Mouse (Mus musculus) gonadal fat pad, adult 2 months (tissue): ENCODE results near the gene Zswim3. TPM values are rescaled to one million over a fixed set of nuclear protein-coding genes. Genes with fewer than 3 reads are reported as not detected.

Source experiments
- DNase-seq: peaks from one replicate; pipeline ENCODE4 v3.0.0-alpha.2; 2012; ENCODE audit warnings: low read depth
- polyA plus RNA-seq: library from polyadenylated mRNA; depleted of rRNA; stranded (reverse); fragments of >200 nt; gene quantifications from 2 replicates; pipeline ENCODE4 v1.2.3, GENCODE M21; 2012

The Zswim3 gene
- polyA plus RNA-seq, 1 experiment, result 3.4 TPM

DNA sequence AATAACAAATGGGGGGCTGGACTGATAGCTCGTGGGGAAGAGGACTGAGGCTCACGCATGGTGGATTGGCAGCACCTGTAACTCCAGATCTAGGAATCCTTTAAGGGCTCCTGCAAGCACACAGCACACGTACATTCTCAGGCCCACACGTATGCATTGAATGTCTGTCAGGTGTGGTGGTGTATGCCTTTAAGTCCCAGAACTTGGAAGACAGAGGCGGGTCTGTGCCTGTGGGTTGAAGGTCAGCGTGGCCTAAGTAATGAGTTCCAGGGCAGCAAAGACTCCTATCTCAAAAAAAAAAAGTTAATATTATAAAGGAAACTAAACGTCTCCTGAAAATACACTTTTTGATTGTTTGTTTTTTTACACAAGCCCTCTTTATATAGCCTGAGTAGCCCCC lies 1.7 kb downstream of the Zswim3 start:
- no peak for DNase-seq

GRCm38 (mm10) chr2:164813557-164813956 lies 8.7 kb downstream of the Zswim3 start:
- no peak for DNase-seq

DNA sequence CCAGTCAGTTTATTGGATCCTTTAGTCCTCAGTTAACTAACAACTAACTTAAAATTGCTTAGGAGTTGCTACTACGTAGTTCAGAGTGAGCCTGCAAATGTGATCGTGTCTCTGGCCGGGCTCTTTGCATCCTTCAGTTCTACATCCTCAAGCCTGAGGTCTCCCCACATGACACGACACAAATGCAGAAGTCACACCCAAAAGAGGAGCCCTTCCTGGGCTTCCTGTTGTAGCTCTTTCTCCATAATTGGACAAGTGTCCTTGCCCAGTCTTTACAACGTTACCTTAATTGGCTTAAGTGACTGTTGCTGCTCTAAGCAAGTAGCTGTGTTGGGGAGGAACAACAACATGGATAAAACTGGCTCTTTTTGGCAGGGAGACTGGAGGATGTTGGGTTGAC lies 10.4 kb downstream of the Zswim3 start:
- no peak for DNase-seq

GRCm38 (mm10) chr2:164815821-164816220 lies 10.9 kb downstream of the Zswim3 start:
- no peak for DNase-seq

DNA sequence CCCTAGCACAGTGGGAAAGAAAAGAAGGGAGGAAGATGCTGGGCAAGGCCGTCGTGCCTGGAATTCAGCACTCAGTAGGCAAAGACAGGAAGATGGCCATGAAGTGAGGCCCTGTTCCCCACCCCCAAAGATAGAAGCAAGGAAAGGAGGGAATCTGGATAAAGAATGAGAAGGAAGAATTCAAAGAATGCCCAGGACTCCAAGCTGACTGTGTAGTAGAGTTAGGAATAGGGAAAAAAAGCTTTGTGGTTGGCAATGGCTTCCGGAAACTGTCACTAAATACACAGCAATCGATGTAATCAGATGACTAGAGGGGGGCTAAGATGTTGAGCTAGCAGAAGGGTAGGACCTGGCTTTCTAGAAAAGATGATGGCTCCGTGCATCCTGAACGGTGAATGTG lies 12.3 kb downstream of the Zswim3 start:
- DNase-seq, result no peak

- DNase-seq, result no peak
Measured at GRCm38 (mm10) chr2:164817703-164818102, 12.8 kb downstream of the Zswim3 start.

DNA sequence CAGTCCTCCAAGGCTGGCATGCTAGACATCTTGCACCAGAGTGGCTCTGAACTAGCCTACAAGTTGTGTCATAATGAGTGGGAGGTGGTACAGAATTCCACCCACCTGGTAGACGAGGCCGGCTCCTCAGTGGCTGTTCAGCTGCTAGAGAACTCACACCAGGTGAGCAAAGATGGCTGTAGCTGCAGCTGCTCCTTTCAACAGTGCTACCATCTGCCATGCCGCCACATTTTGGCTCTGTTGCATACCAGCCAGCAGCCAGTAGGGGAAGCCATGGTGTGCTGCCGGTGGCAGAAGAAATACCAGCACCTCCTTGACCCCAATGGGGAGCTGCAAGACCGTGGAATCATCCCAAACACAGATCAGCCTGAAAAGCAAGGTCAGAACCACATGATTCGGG lies 16.2 kb downstream of the Zswim3 start:
- DNase-seq, result no peak

DNA sequence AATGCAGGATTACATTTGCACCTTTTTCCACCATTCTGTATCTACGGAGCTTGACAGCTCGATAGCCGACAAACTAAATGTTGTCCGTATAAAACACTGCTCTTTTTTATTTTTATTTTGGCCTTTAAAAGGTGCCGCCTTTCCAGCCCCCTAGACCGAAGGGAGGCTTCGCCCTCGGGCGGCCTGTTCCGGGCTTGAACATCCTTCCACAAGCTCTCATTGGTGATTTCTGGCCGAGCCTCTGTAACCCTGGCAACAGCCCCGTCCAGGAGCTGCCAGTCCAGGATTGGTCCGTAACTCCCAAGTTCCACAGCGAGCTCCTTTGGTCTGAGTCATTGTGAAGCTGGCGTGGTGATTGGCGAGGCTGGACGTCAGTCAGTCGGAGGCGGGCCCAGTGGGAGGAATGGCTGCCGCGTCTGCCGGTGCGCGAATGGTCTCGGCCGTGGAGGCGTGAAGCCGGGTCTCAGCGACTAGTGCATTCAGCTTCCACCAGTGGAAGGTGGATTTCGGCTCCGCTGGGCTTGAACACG lies 17.8 kb downstream of the Zswim3 start, which contains the start of gene Zswim1:
TSS of gene Zswim1 (plus strand) at position 51 of the 530 bp plus-strand sequence.
- no peak for DNase-seq

DNA sequence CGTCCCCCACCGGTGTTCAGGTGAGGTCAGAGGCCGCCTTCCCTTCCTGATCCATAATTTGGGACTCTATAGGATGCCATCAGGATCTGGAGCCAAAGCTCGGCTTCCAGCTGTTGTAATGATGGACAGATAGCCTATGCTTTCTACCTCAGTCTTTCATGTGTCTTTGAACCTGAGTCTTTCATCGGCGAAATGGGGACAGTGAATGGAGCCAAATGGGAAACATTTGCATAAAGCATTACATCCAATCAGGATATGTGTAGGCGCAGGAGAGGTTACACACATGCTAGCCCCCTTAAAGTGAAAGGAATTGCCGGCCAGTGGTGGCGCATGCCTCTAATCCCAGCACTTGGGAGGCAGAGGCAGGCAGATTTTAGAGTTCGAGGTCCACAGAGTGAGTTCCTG lies 18.3 kb downstream of the Zswim3 start:
- DNase-seq, result no peak

- no peak for DNase-seq
Measured at GRCm38 (mm10) chr2:164823969-164824368, 19.1 kb downstream of the Zswim3 start.

DNA sequence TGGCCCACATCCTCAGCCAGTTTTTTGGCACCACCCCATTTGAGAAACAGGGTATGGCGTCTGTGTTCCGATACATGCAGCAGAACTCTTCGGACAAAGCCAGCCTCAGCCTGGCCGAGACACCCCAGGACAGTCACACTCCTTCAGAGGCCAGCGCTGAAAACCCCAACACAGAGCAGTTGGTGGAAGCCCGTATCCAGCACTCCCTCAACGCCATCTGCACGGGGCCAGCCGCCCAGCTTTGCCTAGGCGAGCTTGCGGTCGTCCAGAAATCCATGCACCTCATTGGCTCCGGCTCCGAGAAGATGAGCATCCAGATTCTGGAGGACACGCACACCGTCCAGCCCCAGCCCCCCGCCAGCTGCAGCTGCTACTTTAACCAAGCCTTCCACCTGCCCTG lies 20.6 kb downstream of the Zswim3 start:
- DNase-seq, result no peak

- no peak for DNase-seq
Measured at GRCm38 (mm10) chr2:164827146-164827850, 22.4 kb downstream of the Zswim3 start.

DNA sequence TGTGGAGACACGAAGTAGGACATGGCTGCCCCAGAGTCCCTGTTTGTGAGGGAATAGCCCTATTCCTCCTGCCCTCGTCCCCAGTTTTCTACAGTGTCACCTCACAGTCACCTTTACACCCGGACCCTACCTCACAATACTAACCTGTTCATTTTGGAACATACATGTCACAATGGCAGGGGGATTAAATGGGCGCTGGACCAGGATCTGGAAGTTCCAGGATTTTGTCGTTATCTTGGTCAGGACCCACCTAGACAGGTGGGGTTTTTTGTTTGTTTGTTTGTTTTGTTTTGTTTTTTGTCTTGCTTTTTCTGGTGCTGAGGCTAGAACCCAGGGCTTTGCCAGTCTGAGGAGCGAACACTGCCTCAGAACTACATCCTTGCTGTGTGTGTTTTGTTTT lies 23.5 kb downstream of the Zswim3 start, which contains the start of gene Spata25:
TSS of gene Spata25 (minus strand) at position 101 of the 400 bp plus-strand sequence.
- no peak for DNase-seq

DNA sequence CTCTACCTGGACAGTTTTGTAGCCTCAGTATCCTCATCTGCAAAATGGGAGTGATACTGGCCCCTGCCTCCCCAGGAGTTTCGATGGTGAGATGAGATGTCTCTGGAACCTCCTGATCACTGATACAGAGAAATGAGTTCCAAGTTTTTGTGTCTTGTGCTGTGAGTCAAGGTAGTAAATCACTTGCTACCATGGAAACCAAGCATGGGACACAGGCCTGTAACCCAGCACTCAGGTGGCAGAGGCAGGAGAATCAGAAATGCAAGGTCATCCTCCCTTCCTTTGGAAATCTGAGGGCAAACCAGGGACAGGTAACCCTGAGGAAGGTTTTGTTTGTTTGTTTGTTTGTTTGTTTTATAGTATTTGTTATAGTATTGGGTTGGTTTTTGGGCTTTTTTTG lies 24.2 kb downstream of the Zswim3 start:
- DNase-seq, result no peak

DNA sequence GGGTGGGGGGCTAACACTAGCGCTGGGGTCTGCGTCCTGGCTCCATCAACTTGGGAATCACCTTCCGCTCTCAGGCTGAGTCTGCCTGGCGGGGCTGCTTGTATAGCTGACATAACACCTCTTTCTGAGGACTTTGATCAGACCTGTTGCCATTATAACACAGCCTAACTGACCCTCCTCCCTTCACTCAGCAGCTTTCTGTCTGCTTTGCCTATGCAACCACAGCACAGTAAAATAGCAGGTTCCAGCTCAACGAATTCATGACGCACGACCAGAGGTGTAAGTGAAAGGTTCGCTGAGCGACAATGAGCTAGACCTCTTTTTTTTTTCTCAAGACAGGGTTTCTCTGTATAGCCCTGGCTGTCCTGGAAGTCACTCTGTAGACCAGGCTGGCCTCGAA lies 26.1 kb downstream of the Zswim3 start:
- DNase-seq, result no peak

DNA sequence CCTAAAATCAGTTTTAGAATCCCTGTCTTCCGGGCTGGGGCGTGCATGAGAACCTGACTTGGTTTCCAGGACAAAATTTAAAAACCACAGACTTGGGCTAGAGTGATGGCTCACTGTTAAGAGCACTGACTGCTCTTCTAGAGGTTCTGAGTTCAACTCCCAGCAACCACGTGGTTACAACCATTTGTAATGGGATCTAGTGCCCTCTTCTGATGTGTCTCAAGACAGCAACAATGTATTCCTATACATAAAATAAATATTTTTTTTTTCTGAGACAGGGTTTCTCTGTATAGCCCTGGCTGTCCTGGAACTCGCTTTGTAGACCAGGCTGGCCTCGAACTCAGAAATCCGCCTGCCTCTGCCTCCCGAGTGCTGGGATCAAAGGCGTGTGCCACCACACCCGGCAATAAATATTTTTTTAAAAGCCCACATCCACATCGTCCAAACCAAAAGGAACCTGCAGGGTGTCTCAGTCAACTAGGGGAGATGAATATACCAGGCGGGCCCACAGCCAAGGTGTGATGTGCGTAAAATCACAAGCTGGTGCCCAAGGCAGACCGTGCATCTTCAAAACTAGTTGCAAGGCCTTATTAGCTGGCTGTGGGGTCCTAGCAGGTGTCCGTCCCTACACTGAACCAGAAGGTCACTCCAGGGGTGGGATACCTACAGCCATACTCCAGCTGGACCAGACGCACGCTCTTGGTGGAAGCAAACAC lies 27.3 kb downstream of the Zswim3 start:
- no peak for DNase-seq

GRCm38 (mm10) chr2:164832748-164833301 lies 27.9 kb downstream of the Zswim3 start, which contains the start of gene Ctsa:
TSS of gene Ctsa (plus strand) at chr2:164832873.
- no peak for DNase-seq

GRCm38 (mm10) chr2:164833314-164833959 lies 28.5 kb downstream of the Zswim3 start, which contains the start of gene Neurl2:
TSS of gene Neurl2 (minus strand) at chr2:164833456.
- DNase-seq, result peak; percentile 52

- DNase-seq, result no peak
Measured at GRCm38 (mm10) chr2:164834531-164834930, 29.6 kb downstream of the Zswim3 start.

DNA sequence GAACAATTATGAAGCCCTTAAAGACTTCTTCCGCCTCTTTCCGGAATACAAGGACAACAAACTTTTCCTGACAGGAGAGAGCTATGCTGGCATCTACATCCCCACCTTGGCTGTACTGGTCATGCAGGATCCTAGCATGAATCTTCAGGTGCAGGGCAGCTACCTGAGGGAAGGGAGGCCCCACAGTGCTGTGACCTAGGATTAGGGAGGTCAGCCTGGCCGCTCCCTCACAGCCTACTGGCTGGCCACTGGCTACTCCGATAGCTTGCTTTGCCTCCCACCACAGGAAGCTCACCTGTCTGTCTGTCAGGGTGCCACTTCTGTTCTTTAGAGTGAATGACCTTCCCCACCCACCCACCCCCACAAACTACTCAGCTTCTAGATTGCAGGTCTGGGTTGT lies 30.3 kb downstream of the Zswim3 start:
- DNase-seq, result no peak

DNA sequence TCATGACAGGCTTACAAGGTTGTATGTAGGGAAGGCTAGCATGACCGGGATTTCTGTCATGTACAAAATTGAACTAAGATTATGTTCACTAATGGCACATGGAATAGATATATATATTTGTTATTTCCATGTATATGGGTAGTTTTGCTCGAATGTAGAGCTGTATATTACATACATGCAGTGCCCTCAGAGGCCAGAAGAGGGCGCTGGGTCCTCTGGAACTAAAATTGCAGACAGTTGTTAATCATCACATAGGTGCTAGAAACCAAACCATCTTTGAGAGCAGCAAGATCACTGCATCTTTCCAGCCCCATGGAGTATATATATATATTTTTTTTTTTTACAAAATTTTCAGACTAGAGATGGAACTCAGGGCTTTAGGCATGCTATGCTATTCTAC lies 40.9 kb downstream of the Zswim3 start:
- DNase-seq, result no peak

DNA sequence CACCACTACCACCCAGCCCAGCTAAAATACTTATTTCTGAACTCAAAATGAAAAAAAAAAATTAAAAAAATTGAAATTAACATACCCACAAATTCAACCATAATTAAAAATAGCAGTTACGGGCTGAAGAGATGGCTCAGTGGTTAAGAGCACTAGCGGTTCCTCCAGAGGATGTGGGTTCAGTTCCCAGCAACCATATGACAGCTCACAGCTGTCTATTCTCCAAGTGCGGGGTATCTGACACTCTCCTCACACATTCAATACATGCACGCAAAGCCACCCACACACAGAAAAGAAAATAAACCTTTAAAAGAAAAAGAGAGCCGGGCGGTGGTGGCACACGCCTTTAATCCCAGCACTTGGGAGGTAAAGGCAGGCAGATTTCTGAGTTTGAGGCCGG lies 45.2 kb downstream of the Zswim3 start:
- DNase-seq, result no peak
